ENCODE assay signal across 9 mouse cellular contexts in the genomic region with DNA sequence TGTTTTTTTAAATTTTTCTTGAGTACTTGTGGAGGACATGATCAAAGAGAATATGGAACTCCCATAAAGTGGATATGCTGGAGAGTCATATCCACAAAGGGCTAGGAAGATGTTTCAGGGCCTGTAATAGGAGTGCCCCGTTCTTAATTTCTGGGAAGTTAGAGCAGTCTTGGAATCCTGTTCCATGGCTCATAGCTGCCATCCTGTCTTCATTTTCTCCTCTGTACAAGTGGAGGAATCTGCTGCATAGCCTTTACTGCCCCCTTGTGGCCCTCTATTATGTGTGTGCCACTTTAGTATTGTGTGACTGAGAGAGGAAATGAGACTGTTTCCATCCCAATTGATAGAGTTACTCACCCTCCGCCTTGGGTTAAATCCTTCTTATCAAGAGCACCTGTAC.
DNase-seq lines count a peak whose midpoint lies in the region; ATAC-seq and TF ChIP-seq lines count a peak whose summit lies in the region.
"Had no signal": no experiment of that assay in that cellular context is flagged by ENCODE, and none has a peak within 500 bp of the region (broad histone marks: within the 10 kb centered on the region; RNA-seq: fewer than 3 reads in every experiment).

No protein-coding gene starts in this region.

- TF ChIP-seq POLR2A in ES-Bruce4 (IDR thresholded peaks at IDR 0.05; ENCODE audit: insufficient read depth, low read length) = no peak

- H3K27ac ChIP-seq in ES-Bruce4 (ENCODE audit: insufficient read depth, low read length) = no peak overlapping the region
- H3K27ac ChIP-seq: heart, embryonic 15.5 days had no signal

- no peak for ATAC-seq in inflammation-experienced regulatory T-cells, adult 6 months

- DNase-seq in 416B (ENCODE audit: low read depth) = peak; percentile 74
- DNase-seq in cerebellum, adult 11-12 months = peak; percentile 56
- DNase-seq in frontal cortex, postnatal 14 days (ENCODE audit: low spot score in 2 of 2) = peak; percentile 31 to 75
- peak; percentile 88 for DNase-seq in layer of hippocampus, adult 11-12 months (ENCODE audit: low spot score)
- DNase-seq in lung, postnatal 10 days = peak; percentile 84
- peak; percentile 84 to 88 for DNase-seq in right cerebral cortex, postnatal 10 days (ENCODE audit: low spot score in 2 of 2)

- no peak overlapping the region for H3K4me3 ChIP-seq in ES-Bruce4 (ENCODE audit: low read depth, low read length)
- H3K4me3 ChIP-seq: heart, embryonic 15.5 days had no signal

- H3K36me3 ChIP-seq in ES-Bruce4 (ENCODE audit: control insufficient read depth, insufficient read depth, low read length, poor library complexity, severe bottlenecking) = no peaks in the 10 kb centered on the region
- H3K36me3 ChIP-seq: heart, embryonic 15.5 days had no signal

- peak; percentile 5 for TF ChIP-seq CTCF in ES-Bruce4 (IDR thresholded peaks at IDR 0.05; ENCODE audit: low read depth, low read length)

- no peaks in the 10 kb centered on the region for H3K9me3 ChIP-seq in ES-Bruce4 (replicated peaks; ENCODE audit: control insufficient read depth, insufficient read depth, low read length, poor library complexity, severe bottlenecking)
- H3K9me3 ChIP-seq: heart, embryonic 15.5 days had no signal

- no peaks in the 10 kb centered on the region for H3K4me1 ChIP-seq in ES-Bruce4 (ENCODE audit: control insufficient read depth, insufficient read depth, low read length)
- H3K4me1 ChIP-seq: heart, embryonic 15.5 days had no signal

- no peaks in the 10 kb centered on the region for H3K27me3 ChIP-seq in ES-Bruce4 (ENCODE audit: control insufficient read depth, insufficient read depth, low read length, poor library complexity, severe bottlenecking)
- H3K27me3 ChIP-seq: heart, embryonic 15.5 days had no signal

- no peak overlapping the region for H3K9ac ChIP-seq in ES-Bruce4 (ENCODE audit: low read depth, poor library complexity, severe bottlenecking)
- H3K9ac ChIP-seq: heart, embryonic 15.5 days had no signal

- TF ChIP-seq EP300 in ES-Bruce4 (IDR thresholded peaks at IDR 0.05; ENCODE audit: insufficient read depth, low read depth, low read length) = no peak
